Mouse (Mus musculus): ENCODE measurements at regions not wholly inside any gene's neighbourhood (a gene's known extent, or its start where the extent isn't known, plus 50 kb on each side); places are given as distances from the start of the nearest gene placed in this dataset.

DNA sequence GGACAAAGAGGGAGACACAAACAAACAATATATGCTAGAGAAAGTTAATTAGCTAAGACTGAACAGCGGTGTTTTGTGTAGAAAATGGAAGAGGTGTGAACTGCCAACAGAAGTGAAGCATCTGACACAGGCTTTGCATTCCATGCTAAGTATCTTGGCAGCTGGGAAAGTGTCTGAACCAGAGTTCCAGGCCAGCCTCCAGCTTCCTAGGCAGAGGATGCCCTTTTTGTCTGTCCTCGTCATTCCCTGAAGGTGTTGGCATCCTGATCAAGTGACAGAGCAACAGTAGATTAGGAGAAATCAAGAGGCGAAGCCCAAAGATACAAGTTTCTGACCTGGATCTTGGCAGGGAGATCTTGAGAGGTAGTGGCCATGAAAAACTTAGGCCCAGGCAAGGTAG is 452.4 kb downstream of the Epha4 start:
- ATAC-seq (replicated peaks; ENCODE audit: low FRiP score, poor library complexity, severe bottlenecking): no peak

DNA sequence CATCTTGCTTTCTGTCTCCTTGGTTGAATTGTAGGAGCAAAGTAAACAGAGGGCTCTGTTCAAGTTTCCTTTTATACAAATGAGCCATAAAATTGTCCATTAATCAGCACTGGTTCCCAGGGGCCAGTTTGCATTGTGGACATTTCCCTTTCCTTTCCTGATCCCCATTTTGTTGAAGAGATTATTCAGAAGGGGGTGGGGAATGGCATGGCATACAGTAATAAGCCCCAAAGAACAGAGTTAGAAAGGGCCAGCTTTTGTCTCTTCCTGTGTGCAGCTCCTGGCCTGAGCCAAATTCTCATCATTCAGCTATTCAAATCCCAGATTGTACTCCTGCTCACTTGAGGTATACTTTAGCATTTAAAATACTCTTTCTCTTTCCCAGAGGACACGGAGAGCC is 441.8 kb downstream of the Epha4 start:
- ATAC-seq (replicated peaks; ENCODE audit: low FRiP score, poor library complexity, severe bottlenecking): no peak

DNA sequence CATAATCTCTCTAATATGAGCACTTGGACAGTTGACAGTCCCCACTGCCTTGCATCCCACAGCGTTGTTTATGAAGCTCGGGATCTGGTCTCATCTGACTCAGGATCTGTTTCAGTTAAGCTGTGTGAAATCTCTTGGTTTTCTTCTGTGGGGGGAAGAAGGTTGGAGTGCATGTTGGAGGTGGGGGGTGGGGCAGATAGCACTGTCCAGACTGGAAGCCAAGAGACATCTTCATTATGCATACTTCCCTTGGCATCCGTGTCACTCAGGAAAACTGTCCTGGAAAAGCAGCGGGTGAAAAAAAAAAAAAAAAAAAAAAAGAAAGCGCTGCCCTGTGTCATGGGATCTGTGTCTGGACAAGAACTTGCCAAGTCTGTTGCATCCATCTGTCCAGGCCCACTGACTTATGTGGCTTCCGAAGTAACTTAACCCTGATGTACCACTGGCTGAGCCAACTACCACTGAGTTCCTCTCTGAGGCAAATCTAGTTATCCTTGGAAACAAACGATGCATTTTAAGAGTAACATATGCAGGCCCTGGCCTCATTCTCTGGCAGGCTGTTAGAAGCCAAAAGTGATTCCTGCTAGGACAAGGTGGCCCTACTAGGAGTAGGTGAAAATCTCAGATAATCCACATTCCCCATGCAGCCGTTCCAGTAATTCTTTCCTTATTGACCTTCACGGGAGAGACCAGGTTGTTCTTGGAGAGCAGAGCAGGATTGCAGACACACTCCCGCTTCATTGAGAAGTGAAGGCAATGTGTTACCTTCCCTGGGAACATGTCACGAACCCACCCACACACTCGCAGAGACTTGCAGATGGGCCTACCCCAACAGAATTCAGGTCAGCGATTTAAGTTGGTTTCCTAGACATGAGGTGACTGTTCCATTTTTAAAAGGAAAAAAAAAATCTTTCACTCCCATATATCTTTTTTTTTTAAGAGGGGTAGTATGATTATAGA is 439.7 kb downstream of the Epha4 start:
- no peak for ATAC-seq (replicated peaks; ENCODE audit: low FRiP score, poor library complexity, severe bottlenecking)

DNA sequence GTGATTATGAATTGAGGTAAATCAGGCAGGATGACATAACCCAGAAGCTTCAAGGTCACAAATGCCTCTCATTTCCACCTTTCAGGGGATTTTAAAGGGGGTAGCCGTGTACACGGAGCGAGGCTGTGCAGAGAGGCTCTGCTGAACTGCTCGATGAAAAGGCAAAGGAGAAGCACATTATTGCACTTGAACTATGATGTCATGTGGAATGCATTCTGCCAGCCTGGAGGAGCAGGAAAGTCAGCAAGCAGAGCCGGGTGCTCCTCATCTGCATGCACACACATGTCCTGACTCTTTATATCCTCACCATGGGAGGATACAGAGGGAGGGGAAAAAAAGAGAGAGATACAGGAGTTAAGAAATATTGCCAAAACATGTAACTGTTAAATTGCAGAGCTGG is 434.1 kb downstream of the Epha4 start:
- no peak for ATAC-seq (replicated peaks; ENCODE audit: low FRiP score, poor library complexity, severe bottlenecking)

DNA sequence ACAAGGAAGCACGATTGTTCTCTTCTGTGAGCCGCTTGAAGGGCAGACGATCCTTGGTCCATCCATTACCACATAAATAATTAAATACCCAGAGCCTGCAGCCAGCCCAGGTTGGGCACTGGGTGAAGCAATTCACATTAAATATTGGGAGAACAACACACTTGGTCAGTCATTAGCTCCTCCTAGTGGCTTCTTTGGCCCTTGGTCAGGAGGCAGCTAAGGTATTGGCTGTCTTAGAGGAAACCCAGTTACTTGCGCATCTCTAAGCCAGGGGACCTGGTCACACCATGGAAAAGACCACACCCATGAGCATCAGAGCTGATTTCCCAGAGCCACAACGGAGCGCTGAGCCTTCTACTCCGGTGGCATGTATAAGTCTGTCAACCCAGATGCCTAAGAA is 433.2 kb downstream of the Epha4 start:
- no peak for ATAC-seq (replicated peaks; ENCODE audit: low FRiP score, poor library complexity, severe bottlenecking)

DNA sequence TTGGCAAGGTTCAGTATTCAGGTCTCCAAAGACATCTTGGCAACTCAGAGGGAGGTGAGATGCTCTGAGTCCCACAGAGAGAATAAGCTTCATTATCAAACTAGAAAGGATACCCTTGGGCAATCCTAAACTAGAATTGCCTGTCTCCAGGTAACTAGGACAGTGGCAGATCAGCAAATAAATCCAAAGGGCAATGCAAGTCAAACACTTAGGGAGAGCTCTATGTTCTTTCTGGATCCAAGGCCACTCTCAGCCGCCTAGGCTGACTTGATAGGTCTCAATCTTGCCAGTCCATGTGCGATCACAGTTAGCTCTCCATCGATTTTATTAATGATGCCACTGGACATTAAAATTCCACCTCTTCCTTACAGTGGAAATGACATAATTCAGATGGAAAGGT is 432.5 kb downstream of the Epha4 start:
- no peak for ATAC-seq (replicated peaks; ENCODE audit: low FRiP score, poor library complexity, severe bottlenecking)

DNA sequence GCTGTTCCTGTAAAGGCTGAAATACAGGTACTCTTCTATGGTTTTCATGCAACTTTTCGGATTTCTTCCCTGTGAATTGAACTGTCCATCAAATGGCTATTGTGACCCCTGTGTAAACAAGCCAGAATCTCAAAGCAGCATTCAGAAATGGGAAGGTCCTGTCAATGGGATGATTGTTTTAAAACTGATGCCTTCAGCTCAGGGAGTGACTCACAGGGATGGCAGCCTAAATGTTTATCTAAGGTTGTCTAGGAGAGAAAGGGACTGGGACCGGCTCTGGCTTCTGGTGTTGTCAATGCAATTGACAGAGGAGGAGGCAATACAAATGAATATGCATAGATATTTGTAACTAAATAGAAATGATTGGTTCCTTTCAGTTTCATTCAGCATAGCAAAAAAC is 421.3 kb downstream of the Epha4 start:
- ATAC-seq (replicated peaks; ENCODE audit: low FRiP score, poor library complexity, severe bottlenecking): no peak

DNA sequence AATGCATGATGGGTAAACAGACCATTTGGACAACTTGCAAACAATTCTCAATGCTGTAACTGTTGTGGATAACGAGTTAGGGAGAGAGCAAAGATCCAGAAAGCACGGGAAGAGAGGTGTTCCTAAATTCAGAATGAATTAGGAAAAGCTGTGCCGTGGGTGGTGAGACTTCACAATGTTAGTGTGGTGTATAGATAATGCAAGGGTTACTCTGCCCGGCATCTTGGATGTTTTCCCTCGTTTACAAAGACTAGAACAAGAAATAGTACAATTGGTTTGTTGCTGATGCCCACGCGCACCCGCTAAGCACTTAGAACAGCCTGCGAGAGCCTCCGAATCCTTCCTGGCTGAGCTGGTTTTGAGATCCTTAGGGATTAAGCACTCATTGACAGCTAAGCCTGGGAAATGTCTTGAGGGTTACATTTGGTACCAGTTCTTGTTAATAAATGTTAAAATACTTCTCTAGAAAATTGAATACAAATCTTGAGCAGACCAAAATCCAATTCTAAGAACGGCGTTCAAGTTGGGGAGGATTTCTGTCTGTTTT is 413.1 kb downstream of the Epha4 start:
- ATAC-seq (replicated peaks; ENCODE audit: low FRiP score, poor library complexity, severe bottlenecking): no peak

DNA sequence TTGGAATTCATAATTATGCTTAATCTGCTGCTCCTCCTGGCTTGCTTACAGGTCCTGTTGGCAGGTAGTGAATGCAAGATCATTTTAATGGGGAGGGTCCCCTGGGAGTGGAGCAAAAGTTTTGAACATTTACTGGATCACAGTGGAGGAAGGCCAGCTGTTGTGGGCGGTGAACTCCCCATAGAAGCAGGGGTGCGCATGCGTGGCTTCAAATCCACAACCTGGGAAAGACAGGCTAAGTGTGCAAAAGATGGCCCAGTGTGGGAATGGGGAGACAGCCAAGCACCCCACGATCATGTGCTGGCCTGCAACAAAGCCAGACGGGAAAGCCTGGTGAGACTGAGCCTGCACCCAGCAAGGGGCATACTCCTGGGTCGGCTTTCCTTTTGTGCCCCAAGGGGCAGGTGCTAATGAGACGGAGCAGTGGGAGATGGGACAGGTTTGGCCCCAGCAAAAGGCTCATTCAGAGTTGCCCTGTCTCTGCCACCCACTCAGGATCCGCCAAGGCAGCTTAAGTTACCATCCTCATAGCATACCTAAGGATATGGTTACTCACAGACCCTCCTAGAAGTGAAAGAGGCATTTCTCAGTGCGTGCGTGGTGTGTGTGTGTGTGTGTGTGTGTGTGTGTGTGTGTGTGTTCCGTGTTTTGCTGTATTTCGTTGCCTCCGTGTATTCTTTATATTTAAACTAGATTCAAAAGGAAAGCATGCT is 412.3 kb downstream of the Epha4 start:
- ATAC-seq (replicated peaks; ENCODE audit: low FRiP score, poor library complexity, severe bottlenecking): no peak

DNA sequence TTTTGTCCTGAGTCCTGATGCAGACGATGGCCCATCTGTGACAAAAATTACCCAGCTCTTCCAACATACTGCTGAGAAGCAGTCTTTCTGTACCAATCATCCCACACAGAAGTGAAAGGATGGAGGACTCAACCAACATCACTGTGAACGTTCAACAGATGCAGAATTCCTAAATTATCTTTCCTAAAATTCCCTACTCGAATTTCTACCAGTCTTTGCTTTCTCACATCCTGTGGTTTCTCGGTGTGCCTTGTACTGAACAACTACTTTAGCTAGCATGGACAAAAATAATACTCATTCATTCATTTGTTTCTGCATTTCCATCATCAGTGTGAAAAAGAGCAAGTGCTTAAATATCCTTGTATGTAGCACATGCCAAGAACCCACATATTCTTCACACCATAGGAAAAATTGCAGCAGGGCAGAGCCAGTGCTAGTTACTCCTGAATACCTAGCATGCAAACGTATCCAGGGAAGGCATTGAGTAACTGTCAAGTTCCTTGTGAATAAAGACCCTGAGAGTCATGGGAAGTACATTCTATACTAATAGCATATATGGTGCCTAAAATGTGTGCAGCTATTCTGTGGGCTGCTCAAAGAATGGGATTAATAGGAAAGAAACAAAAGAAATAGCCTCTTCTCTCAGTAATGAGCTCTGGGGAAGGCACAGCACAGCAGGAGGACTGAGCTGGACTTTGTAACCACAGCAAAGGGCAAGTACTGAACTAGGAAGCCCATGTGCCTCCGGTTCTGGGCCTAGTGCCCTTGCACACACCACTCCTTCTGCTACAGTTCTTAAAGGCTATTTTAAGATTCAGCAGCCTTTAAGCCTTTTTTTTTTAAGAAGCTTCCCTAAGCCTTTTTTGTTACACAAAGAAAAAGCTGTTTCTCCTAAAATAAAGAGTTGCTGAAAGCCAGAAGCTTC is 404.8 kb downstream of the Epha4 start:
- ATAC-seq (replicated peaks; ENCODE audit: low FRiP score, poor library complexity, severe bottlenecking): no peak

DNA sequence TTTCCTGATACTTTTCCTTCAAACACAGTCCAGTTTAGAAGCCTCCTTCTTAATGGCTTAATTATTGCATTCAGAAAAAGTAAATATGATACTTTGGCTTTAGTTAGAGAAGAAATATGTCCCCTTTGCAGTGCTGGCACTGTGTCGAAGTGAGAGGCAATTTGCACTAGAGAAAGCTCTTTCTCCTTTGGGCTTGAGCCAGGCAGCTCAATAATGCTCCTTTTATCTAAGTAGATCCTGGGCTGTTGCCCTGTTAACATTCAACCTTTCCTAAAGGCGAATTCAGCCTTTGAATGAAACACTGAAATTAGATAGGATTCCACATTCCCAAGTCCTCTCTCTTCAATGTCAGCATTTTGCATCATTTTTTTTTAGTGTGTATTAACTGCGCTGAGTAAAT is 386.5 kb downstream of the Epha4 start:
- ATAC-seq (replicated peaks; ENCODE audit: low FRiP score, poor library complexity, severe bottlenecking): no peak

DNA sequence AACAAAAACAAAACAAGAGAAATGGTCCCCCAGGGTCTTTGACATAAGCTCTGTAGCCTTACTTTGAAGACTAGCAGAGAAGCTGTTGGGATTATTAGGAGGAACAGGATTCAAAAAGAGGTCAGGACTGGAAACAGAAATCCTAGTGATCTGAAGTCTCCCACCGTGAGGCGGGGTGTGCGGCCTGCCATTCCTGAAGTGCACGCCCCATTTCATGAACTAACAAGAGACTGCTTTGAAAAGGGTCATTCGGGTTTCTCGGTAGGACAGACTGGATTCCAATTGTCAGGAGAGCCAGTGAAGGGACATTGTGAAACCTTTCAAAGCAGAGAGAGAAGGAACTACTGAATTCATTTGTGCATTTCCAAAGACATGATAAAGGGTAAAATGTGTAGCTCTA is 377.2 kb downstream of the Epha4 start:
- no peak for ATAC-seq (replicated peaks; ENCODE audit: low FRiP score, poor library complexity, severe bottlenecking)

DNA sequence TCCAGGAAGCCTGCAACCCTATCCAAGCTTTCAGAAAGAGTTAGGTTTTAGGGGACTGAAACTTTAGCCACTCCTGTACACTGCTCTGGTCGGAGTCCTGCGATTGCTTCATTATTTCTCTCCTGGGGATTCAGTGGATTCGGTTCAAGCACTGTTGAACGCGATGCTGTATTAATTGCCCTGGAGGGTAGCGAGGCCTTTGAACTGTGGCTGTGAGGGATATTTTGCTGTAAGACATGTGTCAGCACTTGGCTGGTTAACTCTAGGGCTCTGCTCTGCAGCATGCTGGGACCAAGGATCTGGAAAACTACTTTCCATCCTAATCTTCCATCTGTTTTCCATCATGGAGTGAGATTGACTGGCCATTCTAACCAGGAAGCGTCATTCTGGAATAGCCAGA is 374.0 kb downstream of the Epha4 start:
- ATAC-seq (replicated peaks; ENCODE audit: low FRiP score, poor library complexity, severe bottlenecking): no peak

DNA sequence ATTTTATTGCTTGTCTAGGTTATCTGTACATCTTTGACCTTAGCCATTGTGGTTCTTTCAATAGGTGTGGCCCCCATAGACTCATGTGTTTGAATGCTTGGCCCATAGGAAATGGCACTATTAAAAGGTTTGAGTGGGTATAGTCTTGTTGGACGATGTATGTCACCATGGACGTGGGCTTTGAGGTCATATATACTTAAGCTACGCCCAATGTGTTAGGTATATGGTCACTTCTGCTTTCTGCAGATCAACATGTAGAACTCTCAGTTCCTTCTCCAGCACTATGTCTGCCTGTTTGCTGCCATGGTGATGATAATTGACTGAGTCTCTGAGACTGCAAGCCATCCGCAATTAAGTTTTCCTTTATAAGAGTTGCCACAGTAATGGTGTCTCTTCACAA is 366.8 kb downstream of the Epha4 start:
- ATAC-seq (replicated peaks; ENCODE audit: low FRiP score, poor library complexity, severe bottlenecking): no peak

DNA sequence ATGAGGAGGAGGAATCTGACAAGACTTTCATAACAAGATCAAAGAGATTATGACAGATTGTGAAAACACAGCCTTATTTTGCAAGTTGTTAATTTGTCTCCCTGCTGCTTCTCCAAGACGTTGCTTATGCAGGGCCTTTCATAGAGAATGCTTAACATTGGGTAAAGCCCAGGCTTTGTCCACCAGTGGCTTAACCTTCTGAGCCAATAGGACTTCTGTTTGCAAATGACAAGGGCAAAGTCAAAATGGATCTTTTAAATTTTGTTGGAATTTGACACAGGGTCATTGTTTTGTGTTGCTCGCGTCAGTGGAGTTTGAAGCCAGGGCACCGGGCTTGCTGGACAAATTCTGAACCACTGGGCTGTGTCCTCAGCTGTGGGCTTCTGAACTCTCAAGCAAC is 346.6 kb downstream of the Epha4 start:
- no peak for ATAC-seq (replicated peaks; ENCODE audit: low FRiP score, poor library complexity, severe bottlenecking)

DNA sequence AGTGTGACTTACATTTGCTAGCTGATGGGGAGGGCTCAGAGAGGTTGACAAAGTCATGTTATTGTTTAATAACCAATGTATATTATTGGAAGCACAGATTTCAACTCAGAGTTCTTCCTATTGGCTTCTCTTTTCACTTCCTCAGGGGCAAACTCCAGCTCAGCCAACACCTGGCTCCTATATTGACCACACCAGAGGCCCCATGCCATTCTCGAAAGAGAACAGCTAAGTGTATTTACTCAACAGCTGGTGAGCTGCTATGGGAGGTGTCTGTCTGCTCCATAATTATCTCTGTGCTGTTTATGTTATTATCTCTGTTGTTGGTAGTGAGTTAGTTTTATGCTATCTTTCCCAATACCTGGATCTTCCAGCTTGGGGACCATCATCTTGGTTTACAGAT is 342.4 kb downstream of the Epha4 start:
- ATAC-seq (replicated peaks; ENCODE audit: low FRiP score, poor library complexity, severe bottlenecking): no peak

DNA sequence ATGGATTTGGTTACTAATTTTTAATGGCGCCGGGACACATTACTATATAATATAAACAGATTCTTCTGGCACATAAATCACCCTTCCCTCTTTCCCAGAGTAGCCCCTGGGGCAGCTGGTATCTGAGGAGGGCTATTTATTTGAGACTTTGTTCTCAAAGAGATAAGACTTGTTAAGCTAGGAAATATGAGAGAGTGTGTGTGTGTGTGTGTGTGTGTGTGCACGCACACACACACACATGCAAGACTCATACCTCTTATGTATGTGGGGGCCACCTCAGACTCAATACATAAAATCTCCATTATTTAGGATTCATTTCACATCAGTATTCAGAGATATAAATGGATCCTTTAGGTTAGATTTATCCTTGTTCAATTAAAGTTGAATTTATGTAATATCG is 340.1 kb downstream of the Epha4 start:
- no peak for ATAC-seq (replicated peaks; ENCODE audit: low FRiP score, poor library complexity, severe bottlenecking)

DNA sequence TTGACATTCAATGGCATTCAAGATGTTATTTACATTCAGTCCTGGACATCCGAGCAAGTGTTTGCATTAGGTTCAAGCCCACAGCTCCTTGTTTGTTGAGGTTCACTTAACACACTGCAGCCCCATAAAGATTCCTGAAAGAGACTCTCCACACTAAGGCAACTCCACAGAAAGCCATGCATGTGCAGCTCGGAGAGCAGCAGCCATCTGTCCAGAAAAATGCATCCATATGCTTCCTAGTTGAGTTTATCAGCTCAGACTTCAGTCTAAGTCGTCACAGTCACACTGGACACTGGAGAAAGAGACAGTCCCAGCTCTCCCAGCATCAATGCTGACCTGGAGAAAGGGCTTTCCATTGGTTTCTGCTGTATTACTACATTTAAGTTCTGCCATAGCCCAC is 339.7 kb downstream of the Epha4 start:
- ATAC-seq (replicated peaks; ENCODE audit: low FRiP score, poor library complexity, severe bottlenecking): no peak

DNA sequence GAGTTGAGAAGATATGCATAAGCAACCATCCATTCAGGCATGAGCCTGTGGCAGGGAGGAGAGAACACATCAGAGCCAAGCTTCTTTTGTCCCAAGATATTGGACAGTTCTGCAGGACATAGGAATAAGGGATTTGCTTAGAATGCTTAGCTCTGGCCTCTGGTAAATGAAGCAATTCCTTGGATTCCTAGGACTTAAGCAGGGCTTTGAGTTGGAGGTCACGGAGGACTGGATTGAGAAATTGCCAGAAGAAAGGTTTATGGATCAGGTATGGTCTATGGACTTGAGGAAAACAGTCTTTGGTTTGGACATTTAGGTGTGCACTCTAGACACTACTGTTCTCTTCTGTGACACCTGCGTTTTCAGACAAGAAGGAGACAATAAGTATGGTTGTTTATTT is 338.4 kb downstream of the Epha4 start:
- no peak for ATAC-seq (replicated peaks; ENCODE audit: low FRiP score, poor library complexity, severe bottlenecking)

DNA sequence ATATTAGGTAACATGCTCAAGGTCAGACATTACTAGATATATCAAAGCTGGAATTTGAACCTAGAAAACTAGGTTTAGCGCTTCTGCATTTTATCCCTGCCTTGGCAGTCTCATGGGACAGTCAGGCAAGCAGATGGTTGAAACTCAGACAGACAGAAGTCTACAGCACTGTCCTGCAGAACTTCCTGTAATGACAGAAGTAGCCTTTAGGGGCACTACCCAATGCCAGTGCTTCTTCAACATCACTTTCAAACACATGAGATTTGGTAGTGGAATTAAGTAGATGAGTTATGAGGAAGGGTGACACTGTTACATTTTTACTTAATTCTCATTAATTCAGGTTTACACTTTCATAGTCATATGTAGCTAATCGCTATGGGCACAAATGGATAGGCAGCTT is 330.9 kb downstream of the Epha4 start:
- ATAC-seq (replicated peaks; ENCODE audit: low FRiP score, poor library complexity, severe bottlenecking): no peak
